Comparison of ENCODE assay signal across 11 mouse cellular contexts in the genomic region with DNA sequence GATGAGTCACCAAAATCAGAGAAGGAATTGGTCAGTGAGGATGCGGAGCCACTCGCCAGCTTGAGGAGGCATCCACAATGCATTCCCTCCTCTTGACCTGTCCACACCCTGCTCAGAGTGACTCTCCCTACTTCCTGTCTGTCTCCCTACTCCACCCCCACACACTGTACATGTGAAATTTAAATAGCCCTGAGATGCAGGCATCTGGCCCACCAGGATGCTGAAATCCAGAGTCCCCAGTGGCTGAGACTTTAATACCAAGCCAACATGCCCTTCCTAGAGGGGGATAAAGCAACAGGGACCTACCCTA.
DNase-seq lines count a peak whose midpoint lies in the region; ATAC-seq and TF ChIP-seq lines count a peak whose summit lies in the region.
"Had no signal": no experiment of that assay in that cellular context is flagged by ENCODE, and none has a peak within 500 bp of the region (broad histone marks: within the 10 kb centered on the region; RNA-seq: fewer than 3 reads in every experiment).

No protein-coding gene starts in this region.

- H3K4me1 ChIP-seq in forebrain, embryonic 10.5 days, result peaks cover 26% of the 10 kb centered on the region
- peaks cover 11% of the 10 kb centered on the region for H3K4me1 ChIP-seq in forebrain, embryonic 13.5 days
- H3K4me1 ChIP-seq in kidney, adult 2 months (ENCODE audit: control insufficient read depth, insufficient read depth, low read length), result no peaks in the 10 kb centered on the region

- H3K9me3 ChIP-seq in forebrain, embryonic 10.5 days, result no peaks in the 10 kb centered on the region
- no peaks in the 10 kb centered on the region for H3K9me3 ChIP-seq in forebrain, embryonic 13.5 days (replicated peaks)

- no peak for TF ChIP-seq POLR2A in kidney, adult 2 months (IDR thresholded peaks at IDR 0.05; ENCODE audit: low read depth, low read length)

- ATAC-seq in forebrain, embryonic 13.5 days, result no peak
- ATAC-seq: forebrain, embryonic 16.5 days had no signal

- no peaks in the 10 kb centered on the region for H3K36me3 ChIP-seq in forebrain, embryonic 10.5 days (replicated peaks)
- H3K36me3 ChIP-seq in forebrain, embryonic 13.5 days (ENCODE audit: poor library complexity, severe bottlenecking), result no peaks in the 10 kb centered on the region
- no peaks in the 10 kb centered on the region for H3K36me3 ChIP-seq in kidney, adult 2 months (ENCODE audit: control insufficient read depth, insufficient read depth, low read length)

- TF ChIP-seq CTCF in kidney, adult 2 months (conservative IDR thresholded peaks at IDR 0.05; ENCODE audit: insufficient read depth, insufficient read length, low read depth, low read length), result no peak

- 35% methylated on average over 2 of the region's 2 CpGs for WGBS in forebrain, embryonic 10.5 days
- 28% methylated on average over 2 of the region's 2 CpGs for WGBS in forebrain, embryonic 13.5 days
- 32% methylated on average over 2 of the region's 2 CpGs for WGBS in kidney, adult 2 months

- H3K27ac ChIP-seq in forebrain, embryonic 10.5 days, result peak overlapping the region; percentile 61
- H3K27ac ChIP-seq in forebrain, embryonic 13.5 days, result no peak overlapping the region
- H3K27ac ChIP-seq in kidney, adult 2 months (ENCODE audit: insufficient read depth, low read depth, low read length), result no peak overlapping the region

- H3K4me2 ChIP-seq in forebrain, embryonic 13.5 days, result no peak overlapping the region
- H3K4me2 ChIP-seq: lung, embryonic 14.5 days had no signal

- no peak overlapping the region for H3K9ac ChIP-seq in forebrain, embryonic 13.5 days
- H3K9ac ChIP-seq: lung, embryonic 14.5 days had no signal

- no peak overlapping the region for H3K4me3 ChIP-seq in forebrain, embryonic 10.5 days
- H3K4me3 ChIP-seq in forebrain, embryonic 13.5 days, result no peak overlapping the region
- H3K4me3 ChIP-seq in kidney, adult 2 months (ENCODE audit: insufficient read depth, low read depth, low read length), result no peak overlapping the region

- H3K27me3 ChIP-seq in forebrain, embryonic 10.5 days (ENCODE audit: poor library complexity, severe bottlenecking), result peaks cover 15% of the 10 kb centered on the region
- peaks cover 28% of the 10 kb centered on the region for H3K27me3 ChIP-seq in forebrain, embryonic 13.5 days
- H3K27me3 ChIP-seq in kidney, adult 2 months (replicated peaks; ENCODE audit: control insufficient read depth, insufficient read depth, low read length), result no peaks in the 10 kb centered on the region

- DNase-seq in forebrain, embryonic 10.5 days (ENCODE audit: extremely low spot score, low spot score), result no peak
- DNase-seq in lung, postnatal 10 days, result peak; percentile 29
- no peak for DNase-seq in lung, adult 18-20 months
- DNase-seq in kidney, adult 2 months, result peak; percentile 31
- peak; percentile 30 for DNase-seq in mesoderm, embryonic 11.5 days (ENCODE audit: low read depth, low spot score)
- DNase-seq in layer of hippocampus, postnatal 25 days (ENCODE audit: extremely low spot score in 1 of 2, low spot score in 1 of 2), result no peak
- DNase-seq in cerebellum, adult 11-12 months, result no peak
- DNase-seq: B cell, adult 2 months; lung, embryonic 14.5 days had no signal

Comparison
In these comparisons a context has a peak if more than half of its experiments do, and no peak if none do; other contexts are left out.
1. DNase-seq: peak in lung, postnatal 10 days (single experiment), kidney, adult 2 months (single experiment) and mesoderm, embryonic 11.5 days (single experiment); none in forebrain, embryonic 10.5 days (single experiment), lung, adult 18-20 months (0 of 2), layer of hippocampus, postnatal 25 days (0 of 2) and cerebellum, adult 11-12 months (single experiment).